Mouse (Mus musculus) frontal cortex, adult (tissue): ENCODE data around the gene Zfp119b.
"Not testable (repeated sequence)": the region's sequence is repeated elsewhere in the genome, so short reads cannot be mapped to it uniquely, and the experiment has no call there.

Experiments used
- ATAC-seq: cut with Nextera tagmentation; 2 replicates; pipeline ENCODE4 v1.9.2; 2017; ENCODE audit warnings: mild to moderate bottlenecking, moderate library complexity, mixed read lengths; ENCODE audit not compliant: low TSS enrichment

Gene Zfp119b

DNA sequence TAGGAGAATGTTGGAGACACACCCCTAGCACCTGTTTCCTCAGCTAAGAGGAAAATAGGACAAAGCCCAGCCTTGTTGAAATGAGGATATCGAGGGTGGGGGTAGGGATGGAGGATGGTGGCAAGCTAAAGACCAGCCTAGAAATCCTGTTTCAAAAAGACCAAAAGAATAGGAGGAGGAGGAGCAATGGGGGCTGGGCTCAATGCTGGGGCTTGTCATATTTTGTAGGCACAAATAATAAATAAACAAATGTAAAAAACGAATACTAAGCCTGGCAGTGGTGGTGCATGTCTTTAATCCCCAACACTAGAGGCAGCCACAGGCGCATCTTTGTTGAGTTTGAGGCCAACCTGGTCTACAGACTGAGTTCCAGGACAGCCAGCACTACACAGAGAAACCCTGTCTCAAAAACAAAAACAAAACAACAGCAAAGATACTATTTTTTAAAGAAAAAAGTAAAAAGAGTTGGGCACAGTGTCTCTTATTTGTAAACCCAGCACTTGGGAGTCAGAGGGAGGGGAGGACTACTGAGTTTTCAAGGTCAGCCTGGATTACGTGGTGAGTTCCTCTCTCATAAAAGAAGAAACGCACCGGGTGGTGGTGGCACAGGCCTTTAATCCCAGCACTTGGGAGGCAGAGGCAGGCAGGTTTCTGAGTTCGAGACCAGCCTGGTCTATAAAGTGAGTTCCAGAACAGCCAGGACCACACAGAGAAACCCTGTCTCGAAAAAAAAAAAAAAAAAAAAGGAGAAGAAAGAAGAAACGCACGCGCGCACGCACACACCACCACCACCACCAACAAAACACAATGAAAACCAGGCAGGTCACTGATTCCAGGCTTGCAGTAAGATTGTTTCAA lies 8.7 kb upstream of the Zfp119b start:
- no peak for ATAC-seq

DNA sequence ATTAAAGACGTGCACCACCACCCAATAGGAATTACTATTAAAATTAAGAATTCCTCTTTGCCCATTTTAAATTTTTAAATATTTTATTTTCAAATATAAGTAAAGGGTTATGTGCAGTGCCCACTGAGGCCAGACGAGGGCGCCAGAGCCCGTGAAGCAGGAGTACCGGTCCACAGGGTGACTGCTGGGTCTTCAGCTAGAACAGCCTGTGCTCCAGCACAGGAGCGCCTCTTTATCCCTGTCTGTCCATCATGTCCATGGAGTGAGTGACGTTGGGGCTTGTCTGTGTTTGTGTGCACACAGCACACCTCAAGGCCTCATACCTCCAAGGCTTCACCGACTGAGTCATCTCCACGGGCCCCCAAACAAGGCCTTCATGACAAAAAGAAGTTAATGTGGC lies 7.9 kb upstream of the Zfp119b start:
- ATAC-seq, result no peak

DNA sequence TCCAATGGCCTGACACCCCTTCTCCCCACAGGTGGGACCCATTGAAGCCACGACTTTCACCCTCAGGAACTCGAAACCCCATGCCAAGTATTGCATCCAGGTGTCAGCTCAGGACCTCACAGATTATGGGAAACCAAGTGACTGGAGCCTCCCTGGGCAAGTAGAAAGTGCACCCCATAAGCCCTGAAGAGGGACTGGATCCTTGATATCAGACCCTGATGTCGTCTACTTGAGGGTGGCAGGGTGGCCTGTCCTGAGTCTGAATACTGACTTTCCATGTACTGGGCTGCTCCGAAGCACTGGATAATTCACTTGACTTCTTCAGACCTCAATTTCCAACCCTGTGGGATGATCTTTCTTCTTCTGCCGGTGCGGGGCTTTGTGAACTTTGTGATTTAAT lies 7.3 kb upstream of the Zfp119b start:
- no peak for ATAC-seq

DNA sequence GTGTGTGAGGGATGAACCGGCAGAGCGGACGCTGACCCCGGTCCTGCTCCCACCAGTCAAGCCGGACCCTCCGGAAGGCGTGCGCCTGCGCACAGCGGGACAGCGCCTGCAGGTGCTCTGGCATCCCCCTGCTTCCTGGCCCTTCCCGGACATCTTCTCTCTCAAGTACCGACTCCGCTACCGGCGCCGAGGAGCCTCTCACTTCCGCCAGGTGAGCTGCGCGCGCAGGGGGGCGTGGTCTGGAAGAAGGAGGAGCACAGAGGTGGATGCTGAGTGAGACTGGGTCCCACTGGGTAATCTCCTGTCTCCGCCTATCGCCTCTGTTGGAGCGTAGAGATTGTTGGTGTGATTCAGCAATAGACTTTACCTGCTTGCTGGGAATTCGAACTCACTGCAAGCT lies 6.8 kb upstream of the Zfp119b start:
- ATAC-seq, result peak; percentile 42

DNA sequence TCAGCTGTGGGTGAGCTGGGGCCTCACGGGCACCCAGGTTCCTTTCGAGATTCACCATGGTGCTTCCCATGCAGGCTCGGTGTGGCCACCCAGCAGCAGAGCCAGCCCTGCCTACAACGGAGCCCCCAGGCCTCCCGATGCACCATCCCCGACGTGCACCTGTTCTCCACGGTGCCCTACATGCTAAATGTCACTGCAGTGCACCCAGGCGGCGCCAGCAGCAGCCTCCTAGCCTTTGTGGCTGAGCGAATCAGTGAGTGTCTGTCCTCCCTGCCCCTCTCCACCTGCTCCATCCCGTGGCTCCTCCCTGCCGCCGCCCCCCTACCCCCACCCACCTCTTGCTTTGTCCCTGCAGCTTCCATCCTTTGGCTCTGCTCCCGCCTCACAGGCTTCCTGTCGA lies 4.9 kb upstream of the Zfp119b start:
- ATAC-seq, result no peak

DNA sequence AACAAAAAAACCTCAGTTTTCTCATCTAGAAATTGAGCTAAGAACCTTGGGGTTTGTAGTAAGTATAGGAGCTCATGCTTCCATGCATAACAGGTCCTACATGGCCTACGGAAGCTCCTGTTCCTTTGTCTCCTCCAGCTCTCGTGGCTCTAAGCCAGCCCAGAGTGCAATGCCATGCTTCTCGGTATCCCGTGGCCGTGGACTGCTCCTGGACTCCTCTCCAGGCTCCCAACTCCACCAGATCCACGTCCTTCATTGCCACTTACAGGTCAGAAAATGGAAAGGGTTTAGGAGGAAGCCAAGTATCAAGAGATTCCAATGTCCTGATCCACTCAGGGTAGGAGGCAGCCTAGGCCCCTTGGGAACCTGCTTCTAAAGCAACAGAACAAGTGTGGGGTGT lies 4.5 kb upstream of the Zfp119b start:
- no peak for ATAC-seq

DNA sequence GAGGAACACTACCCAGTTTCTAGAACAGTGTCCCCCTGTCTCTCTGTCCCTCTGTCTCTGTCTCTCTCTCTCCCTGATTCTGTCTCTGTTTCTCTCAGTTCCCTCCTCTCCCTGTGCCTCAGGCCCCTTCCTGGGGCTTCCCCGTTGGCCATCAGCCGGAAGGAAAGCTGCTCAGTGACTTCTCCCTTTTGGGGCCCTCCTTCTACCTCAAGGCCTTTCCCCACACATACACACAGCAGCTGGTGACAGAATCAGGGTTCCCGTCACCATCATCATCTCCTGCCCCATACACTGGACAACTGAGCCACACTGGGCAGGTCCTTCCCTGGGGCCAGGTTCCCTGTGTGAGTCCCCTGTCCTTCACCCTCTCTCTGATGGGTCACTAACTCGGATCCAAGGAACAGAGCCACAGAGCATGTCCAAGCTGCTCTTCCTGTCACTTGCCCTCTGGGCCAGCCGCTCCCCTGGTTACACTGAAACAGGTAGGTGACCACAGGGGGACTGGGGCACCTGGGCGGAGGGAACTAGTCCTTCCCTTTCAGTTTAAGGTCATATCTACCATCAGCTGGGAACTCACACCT lies 3.2 kb upstream of the Zfp119b start, which contains the start of gene Ebi3:
Gene Ebi3, plus strand, starts transcription at position 194 of the 581 bp plus-strand sequence.
- ATAC-seq, result no peak

DNA sequence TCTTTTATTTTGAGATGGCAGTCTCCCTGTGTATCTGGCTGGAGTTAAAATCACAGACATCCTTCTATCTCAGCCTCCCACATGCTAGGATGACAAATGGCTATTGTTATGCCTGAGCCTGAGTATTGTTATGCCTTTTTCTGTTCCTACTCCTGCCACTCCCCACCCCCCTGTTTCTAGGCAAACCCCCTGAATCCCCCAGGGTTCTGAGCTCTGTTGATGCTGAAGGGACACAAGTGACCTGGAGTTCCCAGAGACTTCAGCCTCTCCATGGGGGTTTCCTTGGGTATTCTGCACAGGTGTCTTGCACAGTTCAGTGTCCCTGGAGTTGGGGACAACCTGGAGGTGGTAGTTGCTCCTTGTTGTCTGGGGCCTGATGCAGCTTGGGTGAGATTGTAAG lies 2.7 kb upstream of the Zfp119b start:
- no peak for ATAC-seq

DNA sequence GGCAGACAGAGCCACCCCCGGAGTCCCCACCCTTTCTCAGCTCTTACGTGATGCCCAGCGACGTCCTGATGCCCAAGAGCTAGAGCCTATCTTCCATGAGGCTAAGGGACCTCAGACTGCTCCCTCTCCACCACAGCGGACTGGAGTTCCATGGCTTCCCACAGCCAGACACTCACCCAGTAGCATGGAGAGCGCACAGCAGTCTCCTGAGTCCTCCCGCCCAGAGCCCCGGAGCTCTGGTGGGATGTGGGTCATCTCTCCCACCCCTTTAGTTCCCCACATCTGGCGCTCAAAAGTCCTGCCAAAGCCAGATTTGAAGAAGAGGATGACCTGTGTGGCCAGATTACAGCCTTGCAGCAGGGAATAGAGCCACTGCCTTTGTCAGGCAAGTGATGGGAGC lies 1.3 kb upstream of the Zfp119b start:
- ATAC-seq, result no peak

DNA sequence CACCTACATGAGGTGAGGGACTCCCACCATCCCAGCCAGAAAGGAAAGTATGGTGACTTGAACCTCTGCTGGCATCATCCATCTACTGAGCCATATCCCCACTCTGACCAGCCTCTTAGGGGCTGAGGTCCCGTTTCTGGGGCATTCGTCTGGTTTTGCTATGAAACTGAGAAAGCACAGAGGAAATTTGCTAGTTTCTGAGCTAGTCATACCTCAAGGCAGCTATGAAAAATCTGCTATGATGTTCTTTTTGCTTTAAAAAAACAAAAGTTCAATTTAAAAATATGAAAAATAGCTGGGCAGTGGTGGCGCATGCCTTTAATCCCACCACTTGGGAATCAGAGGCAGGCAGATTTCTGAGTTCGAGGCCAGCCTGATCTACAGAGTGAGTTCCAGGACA lies 653 bp downstream of the Zfp119b start:
- ATAC-seq, result no peak

DNA sequence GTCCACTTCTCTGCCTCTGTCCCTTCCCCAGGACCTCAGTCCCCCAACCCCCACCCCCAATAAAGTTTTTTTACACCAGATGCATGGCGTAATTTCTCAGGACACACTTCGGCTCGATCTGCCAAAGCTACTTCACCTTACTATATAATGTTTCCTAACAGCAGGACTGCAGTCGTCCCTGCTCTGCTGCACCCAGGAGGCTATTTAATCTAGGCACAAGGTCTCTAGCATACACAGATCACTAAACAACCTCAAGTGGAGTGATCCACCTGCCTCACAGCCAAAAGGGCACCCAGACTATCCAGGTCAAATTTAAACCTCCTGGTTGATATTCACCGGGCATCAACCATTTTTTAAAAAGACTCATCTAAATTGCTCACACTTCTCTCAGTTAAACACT lies 3.6 kb downstream of the Zfp119b start:
- no peak for ATAC-seq

DNA sequence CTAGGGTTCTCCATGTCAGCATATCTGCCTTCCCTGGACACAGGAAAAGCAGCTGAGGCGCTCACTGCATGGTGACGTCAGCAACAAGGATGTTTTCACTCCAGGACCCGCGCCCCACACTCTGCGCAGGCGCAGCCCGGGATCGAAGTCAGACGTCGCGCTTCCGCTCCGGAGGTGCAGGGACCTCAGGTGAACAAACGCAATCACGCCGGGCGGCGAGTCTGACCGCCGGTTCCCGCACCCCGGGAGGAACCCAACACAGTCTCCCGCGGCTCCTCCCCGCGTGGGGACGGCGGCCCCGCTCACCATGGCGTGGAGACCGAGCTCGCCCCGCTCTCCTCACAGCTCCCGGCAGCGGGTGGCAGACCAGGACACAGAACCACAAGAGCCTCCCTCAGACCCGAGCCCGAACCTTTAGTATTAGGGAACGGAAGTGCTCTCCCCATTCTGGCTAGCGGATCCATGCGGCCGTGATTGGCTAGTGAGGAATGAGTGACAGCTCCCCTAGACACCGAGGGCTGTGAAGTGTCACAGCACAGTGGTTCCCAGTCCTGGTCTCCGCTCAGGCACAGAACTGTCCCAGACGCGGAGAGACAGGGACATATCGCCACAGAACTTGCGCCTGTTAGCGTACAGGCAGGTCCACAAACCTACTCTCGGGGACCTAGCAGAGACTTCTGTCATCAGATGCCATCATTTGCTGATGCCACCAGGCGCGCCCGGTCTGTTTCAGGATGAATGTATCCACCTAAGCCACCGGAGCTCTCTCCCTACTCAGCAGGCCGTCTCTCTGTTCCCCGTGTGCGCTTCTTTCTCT lies 4.2 kb downstream of the Zfp119b start:
- peak; percentile 97 for ATAC-seq

DNA sequence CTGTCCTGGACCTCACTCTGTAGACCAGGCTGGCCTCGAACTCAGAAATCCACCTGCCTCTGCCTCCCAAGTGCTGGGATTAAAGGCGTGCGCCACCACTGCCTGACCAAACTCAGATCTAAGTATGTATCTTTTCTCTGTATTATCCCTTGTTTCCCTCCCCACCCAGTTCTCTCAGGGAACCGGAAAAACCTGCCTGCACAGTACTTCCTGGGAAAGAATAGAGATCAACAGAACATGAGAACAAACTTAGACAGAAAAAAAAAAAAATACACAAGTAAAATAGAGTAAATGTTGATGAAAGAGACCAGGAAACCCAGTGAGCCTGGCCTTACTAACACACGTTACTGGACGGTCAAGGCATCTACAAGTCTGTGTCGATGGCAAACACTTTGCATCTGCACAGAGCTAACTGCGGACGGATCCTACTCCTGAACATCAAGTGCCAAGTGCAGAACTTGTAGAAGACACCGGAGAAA lies 4.9 kb downstream of the Zfp119b start:
- ATAC-seq, result 0 out of 2 replicates have a peak, but pooled peaks have one; percentile 2

DNA sequence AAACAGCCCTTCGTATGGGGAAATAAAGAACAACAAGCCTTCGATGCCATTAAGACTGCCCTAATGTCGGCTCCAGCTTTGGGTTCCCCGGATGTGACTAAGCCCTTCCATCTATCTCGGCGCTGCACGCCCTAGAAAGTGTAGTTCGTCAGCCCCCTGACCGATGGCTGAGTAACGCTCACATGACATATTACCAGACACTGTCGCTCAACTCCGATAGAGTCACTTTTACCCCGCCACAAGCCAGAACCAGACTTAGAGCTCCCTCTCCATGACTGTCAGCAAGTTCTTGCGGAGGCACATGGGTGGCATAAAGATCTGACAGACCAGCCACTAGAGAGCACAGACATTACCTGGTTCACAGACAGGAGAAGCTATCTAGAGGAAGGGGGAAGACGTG lies 16.1 kb downstream of the Zfp119b start:
- ATAC-seq, result no peak

DNA sequence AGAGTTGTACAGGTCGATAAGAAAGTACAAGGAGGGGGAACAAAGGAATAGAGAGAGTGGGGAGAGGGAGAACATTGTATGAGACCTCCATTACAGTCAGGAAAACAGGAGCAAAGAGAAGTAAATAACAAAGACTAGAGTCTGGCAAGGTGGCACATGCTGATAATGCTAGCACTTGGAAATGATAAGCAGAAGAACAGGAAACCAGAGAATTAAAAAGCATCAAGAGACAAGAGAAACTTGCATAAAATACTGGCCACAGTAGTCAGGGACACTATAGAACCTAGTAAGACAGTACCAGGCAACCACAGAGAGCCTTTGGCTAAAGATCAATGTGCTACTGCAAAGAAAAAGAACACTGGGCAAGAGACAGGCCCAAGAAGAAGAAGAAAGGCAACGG lies 16.7 kb downstream of the Zfp119b start:
- ATAC-seq, result no peak

DNA sequence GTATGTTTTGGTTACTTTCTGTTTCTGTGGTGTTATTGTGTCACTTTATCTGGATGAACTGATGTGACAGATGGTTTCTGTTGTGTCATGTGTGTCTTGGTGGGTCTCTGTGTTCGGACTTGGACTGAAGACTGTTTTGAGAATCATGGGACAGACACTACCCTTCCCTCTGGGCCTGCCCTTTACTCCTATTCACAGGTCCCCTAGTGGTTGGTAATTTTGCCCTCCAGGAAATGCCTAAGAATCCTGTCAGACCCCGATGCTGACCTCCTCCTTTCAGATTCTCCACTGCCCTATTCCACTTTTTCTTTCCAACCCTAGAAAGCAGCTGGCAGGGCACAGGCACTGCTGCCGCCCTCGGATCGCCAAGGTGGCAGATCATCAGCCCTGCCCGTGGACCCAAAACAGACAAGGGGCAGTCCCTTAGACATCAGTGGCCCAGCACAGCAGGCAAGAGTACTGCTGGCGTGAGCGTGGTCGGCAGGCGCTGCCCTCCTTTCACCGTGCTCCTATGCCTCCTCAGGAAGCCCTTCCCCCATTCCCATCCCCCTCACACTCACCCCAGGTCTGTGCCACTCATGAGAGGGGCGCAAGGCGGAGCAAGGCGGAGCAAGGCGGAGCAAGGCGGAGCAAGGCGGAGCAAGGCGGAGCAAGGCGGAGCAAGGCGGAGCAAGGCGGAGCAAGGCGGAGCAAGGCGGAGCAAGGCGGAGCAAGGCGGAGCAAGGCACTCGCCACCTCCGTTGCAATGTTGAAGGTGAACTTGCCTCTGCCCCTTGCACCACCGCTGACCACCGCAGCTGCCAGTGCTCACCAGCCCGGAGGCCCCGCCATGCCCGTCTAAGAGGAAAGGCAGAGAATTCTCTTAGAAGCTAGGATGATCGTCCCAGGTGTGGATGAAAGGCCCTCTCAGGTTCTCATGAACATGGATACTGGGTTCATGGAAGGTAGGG lies 17.5 kb downstream of the Zfp119b start:
- ATAC-seq, result peak; percentile 94

DNA sequence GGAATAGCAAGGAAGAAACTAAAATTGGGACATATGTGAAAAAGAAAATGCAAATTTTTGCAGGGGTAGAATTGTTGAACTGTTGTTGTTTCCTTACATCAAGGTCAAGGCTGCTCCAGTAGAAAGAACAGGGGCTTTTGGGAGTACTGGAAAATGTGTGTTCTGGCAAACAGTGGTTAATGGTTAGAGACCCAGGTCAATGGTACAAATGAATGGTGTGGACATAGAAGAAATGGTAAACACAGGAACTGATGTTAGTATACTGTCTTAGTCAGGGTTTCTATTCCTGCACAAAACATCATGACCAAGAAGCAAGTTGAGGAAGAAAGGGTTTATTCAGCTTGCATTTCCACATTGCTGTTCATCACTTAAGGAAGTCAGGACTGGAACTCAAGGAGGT lies 42.6 kb downstream of the Zfp119b start:
- ATAC-seq, result no peak

DNA sequence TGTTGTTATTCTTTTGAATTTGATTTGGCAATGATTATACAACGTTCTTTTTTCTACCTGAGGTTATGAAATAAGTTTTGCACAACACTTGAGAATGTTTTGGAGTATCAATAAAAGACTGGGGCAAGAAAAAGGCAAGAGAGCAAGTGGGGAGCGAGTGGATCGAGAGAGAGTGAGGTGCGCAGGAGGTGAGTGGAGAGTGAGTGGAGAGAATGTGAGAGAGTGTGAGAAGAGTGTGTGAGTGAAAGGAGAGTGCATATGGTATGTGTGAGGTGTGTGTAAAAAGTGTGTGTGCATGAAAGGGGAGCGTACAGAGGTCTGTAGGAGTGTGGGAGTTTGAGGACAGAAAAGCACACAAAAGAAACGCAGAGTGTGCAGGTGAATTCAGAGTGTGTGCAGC lies 45.2 kb downstream of the Zfp119b start:
- ATAC-seq, result no peak

DNA sequence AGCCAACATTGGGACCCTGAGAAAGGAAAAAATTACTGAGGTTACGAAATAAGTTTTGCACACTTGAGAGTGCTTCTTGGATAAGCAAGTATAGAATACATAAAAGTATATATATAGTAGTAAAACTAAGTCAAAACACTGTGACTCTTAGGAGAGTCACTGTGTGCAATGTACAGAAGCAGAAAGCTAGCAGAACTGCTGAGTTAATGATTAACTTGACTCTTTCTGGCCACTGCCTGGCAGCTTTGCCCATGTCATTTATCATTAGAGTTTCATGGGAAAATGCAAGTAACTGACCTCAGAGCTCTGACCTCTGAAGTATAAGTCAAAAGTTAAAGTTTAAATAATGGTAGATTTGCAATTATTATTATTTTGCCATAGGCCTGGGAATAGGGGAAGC lies 45.6 kb downstream of the Zfp119b start:
- no peak for ATAC-seq

DNA sequence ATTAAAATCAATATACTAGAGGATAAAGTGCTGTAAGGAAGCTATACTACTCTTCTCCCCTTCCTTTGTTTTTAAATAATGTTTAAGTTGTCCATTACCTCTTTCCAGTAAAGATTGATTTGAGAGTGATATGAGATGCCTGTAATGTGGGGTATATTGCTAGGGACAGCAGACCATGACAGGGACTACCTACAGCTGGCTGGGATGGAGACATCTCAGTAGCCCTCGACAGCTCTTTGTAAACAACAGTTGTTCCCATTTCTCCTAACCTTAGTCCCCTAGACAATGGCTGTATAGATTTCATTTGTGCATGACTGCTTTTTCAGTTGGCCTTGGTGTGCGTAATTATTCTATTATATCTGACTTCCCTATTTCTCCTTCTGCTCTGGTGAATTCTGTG lies 46.2 kb downstream of the Zfp119b start:
- ATAC-seq, result no peak

DNA sequence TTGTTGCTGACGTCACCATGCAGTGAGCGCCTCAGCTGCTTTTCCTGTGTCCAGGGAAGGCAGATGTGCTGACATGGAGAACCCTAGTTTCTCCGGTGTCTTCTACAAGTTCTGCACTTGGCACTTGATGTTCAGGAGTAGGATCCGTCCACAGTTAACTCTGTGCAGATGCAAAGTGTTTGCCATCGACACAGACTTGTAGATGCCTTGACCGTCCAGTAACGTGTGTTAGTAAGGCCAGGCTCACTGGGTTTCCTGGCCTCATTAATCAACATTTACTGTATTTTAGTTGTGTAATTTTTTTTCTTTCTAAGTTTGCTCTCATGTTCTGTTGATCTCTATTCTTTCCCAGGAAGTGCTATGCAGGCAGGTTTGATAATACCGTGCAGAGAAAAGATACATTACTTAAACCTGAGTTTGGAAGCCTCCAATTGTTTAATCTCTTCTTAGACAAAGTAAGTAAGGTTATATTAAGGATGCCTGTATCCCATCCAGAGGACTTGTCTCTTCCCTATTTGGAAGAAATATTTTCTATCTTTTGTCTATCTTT lies 56.8 kb downstream of the Zfp119b start:
- ATAC-seq, result not testable (repeated sequence)
